Mouse (Mus musculus) left cerebral cortex, postnatal 25 days (tissue): ENCODE measurements around the gene Emc9. TPM values are rescaled to one million over a fixed set of nuclear protein-coding genes. Genes with fewer than 3 reads are reported as not detected.
A peak's percentile ranks its signal among the peaks of the same experiment; 100 is the strongest.

Experiments used
- DNase-seq, 2 experiments: peaks; one replicate each; pipeline ENCODE4 v3.0.0; 2022; ENCODE audit warnings: low spot score in 2 of 2, mixed read lengths in 1 of 2
- intact Hi-C: fragments of 180-260 bp; cut with DNase I; formaldehyde crosslinking; loops from one replicate; pipeline ENCODE4 v1.15.1; 2025
- total RNA-seq, 2 experiments: library from RNA; stranded (reverse); gene quantifications; 2 replicates each; pipeline ENCODE4 v1.2.3; 2021

Gene Emc9
- total RNA-seq, 2 experiments from 2014 or later = 38.1 to 41.5 TPM

GRCm38 (mm10) chr14:55570588-55570987 lies 14.5 kb downstream of the Emc9 start:
- no peak for DNase-seq
- intact Hi-C loops = no loop called here

GRCm38 (mm10) chr14:55567496-55567895 lies 17.6 kb downstream of the Emc9 start:
- intact Hi-C loops = no loop called here
- DNase-seq = no peak

GRCm38 (mm10) chr14:55565748-55566147 lies 19.4 kb downstream of the Emc9 start:
- intact Hi-C loops = no loop called here
- no peak for DNase-seq

GRCm38 (mm10) chr14:55563249-55563648 lies 21.9 kb downstream of the Emc9 start:
- DNase-seq = no peak
- intact Hi-C loops = no loop called here

- no peak for DNase-seq
- intact Hi-C loops = loop anchor here (2.0 kb wide), 1 partner anchor 17 kb away; the partner anchor contains the start of gene Psme1
Measured at GRCm38 (mm10) chr14:55561860-55562259, 23.2 kb downstream of the Emc9 start.

GRCm38 (mm10) chr14:55560202-55561073 lies 24.7 kb downstream of the Emc9 start, which contains the start of gene A730061H03Rik:
Gene A730061H03Rik (minus strand): TSS chr14:55560406.
- DNase-seq = peak; percentile 97 to 100
- intact Hi-C loops = loop anchor here (2.0 kb wide), 1 partner anchor 18 kb away; the partner anchor contains the start of gene Psme1

- DNase-seq = peak; percentile 87 to 93
- intact Hi-C loops = loop anchor here (2.0 kb wide), 1 partner anchor 19 kb away; the partner anchor contains the start of gene Psme1
Measured at GRCm38 (mm10) chr14:55559799-55560201, 25.3 kb downstream of the Emc9 start, which contains the start of gene Dcaf11. Gene Dcaf11 (plus strand): TSS chr14:55560006.

- intact Hi-C loops = no loop called here
- DNase-seq = no peak
Measured at GRCm38 (mm10) chr14:55558740-55559448, 26.2 kb downstream of the Emc9 start.

- DNase-seq = no peak
- intact Hi-C loops = loop anchor here (2.0 kb wide), 1 partner anchor 61 kb away; no protein-coding TSS in a partner anchor
Measured at GRCm38 (mm10) chr14:55557587-55557986, 27.5 kb downstream of the Emc9 start.

- intact Hi-C loops = loop anchor here (2.0 kb wide), 1 partner anchor 60 kb away; no protein-coding TSS in a partner anchor
- DNase-seq = peak; percentile 57 to 71
Measured at GRCm38 (mm10) chr14:55557003-55557402, 28.1 kb downstream of the Emc9 start.

- intact Hi-C loops = loop anchor here (2.0 kb wide), 1 partner anchor 59 kb away; no protein-coding TSS in a partner anchor
- DNase-seq = no peak
Measured at GRCm38 (mm10) chr14:55555788-55556187, 29.3 kb downstream of the Emc9 start.

GRCm38 (mm10) chr14:55554635-55555034 lies 30.5 kb downstream of the Emc9 start:
- no peak for DNase-seq
- intact Hi-C loops = no loop called here

GRCm38 (mm10) chr14:55551794-55552193 lies 33.3 kb downstream of the Emc9 start:
- intact Hi-C loops = no loop called here
- no peak for DNase-seq

- no peak for DNase-seq
- intact Hi-C loops = no loop called here
Measured at GRCm38 (mm10) chr14:55551347-55551746, 33.8 kb downstream of the Emc9 start.

- DNase-seq = no peak
- intact Hi-C loops = no loop called here
Measured at GRCm38 (mm10) chr14:55550191-55550590, 34.9 kb downstream of the Emc9 start.

- no peak for DNase-seq
- intact Hi-C loops = no loop called here
Measured at GRCm38 (mm10) chr14:55544334-55544733, 40.8 kb downstream of the Emc9 start.

- intact Hi-C loops = no loop called here
- no peak for DNase-seq
Measured at GRCm38 (mm10) chr14:55542268-55542667, 42.8 kb downstream of the Emc9 start.

- peak; percentile 74 to 83 for DNase-seq
- intact Hi-C loops = no loop called here
Measured at GRCm38 (mm10) chr14:55540787-55541321, 44.2 kb downstream of the Emc9 start.

- intact Hi-C loops = no loop called here
- DNase-seq = peak; percentile 76 to 79
Measured at GRCm38 (mm10) chr14:55540067-55540786, 44.9 kb downstream of the Emc9 start, which contains the start of gene Pck2. Gene Pck2 (plus strand): TSS chr14:55540266.
